Mouse (Mus musculus) brain, embryonic 14.5 days (tissue): ENCODE data around the gene Lhfpl2. TPM values are rescaled to one million over a fixed set of nuclear protein-coding genes. Genes with fewer than 3 reads are reported as not detected.

ENCODE experiments used
- DNase-seq: peaks from one replicate; pipeline ENCODE4 v3.0.0-alpha.2; 2011; ENCODE audit warnings: low read depth
- CTCF ChIP-seq: fragments of 200-500 bp; IDR thresholded peaks from 2 replicates; pipeline ENCODE4 v1.5.1; 2012; ENCODE audit warnings: inconsistent platforms, mild to moderate bottlenecking, moderate library complexity, borderline replicate concordance; ENCODE audit not compliant: insufficient read depth, insufficient read length; ENCODE audit errors: extremely low read depth
- POLR2A ChIP-seq: fragments of 200-500 bp; IDR thresholded peaks from 2 replicates; pipeline ENCODE4 v1.6.1; 2012; ENCODE audit warnings: mild to moderate bottlenecking, inconsistent platforms, borderline replicate concordance; ENCODE audit not compliant: poor library complexity, insufficient read depth, insufficient read length, severe bottlenecking; ENCODE audit errors: extremely low read depth
- polyA plus RNA-seq: library from polyadenylated mRNA; depleted of rRNA; stranded (reverse); fragments of >200 nt; gene quantifications from 2 replicates; pipeline ENCODE4 v1.2.3, GENCODE M21; 2012

Lhfpl2 gene
- polyA plus RNA-seq, 1 experiment, result 19.3 TPM

GRCm38 (mm10) chr13:94091366-94091765, 33.8 kb downstream of the Lhfpl2 start:
- no peak for DNase-seq

DNA sequence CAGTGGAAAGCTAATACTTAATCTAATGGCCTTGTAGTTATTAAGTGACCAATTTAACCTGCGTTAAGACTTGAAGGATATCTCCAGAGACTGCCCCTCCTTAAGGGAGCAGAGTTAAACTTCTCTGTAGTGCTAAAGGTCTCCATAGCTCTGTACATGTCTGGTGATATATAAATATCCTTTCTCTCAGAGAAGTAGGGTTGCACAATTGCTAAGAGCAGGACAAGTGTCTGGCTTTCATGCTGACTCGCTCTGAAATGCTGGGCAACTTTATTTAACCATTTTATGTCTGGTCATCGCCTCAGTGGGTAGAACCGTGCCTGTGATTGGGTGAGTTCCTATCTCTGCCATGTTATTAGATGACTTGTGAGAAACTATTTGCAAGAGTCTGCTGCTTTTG, 36.6 kb downstream of the Lhfpl2 start:
- DNase-seq, result no peak
- TF ChIP-seq CTCF (no peak), POLR2A (no peak)

More at GRCm38 (mm10) chr13:94091366-94091765, 33.8 kb downstream of the Lhfpl2 start:
- TF ChIP-seq POLR2A, result no peak
- TF ChIP-seq CTCF, result no peak

DNA sequence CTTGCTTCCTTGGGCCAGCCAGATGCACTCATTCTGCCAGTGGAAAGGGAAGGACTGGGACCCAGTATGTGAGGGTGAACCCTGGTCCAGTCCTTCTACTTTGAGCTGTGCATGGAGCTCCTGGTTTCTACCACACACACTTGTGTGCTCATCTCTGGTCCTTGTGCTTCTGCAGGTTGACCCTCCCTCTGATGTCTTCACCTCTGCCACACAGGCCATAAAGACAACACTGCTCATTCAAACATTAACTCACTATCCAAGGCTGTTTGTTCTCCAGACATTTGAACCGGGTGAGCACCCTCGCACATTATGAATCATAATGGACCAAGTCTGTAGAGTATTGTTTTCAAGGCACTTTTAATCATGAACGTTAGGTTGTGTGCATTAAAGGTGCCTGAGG, 37.0 kb downstream of the Lhfpl2 start:
- no peak for DNase-seq
- TF ChIP-seq CTCF (no peak), POLR2A (no peak)

- TF ChIP-seq CTCF (no peak), POLR2A (no peak)
- DNase-seq, result no peak
Observed at GRCm38 (mm10) chr13:94095202-94095601, 37.6 kb downstream of the Lhfpl2 start.

GRCm38 (mm10) chr13:94097667-94098066, 40.1 kb downstream of the Lhfpl2 start:
- no peak for DNase-seq
- no peak for TF ChIP-seq POLR2A
- TF ChIP-seq CTCF, result no peak

DNA sequence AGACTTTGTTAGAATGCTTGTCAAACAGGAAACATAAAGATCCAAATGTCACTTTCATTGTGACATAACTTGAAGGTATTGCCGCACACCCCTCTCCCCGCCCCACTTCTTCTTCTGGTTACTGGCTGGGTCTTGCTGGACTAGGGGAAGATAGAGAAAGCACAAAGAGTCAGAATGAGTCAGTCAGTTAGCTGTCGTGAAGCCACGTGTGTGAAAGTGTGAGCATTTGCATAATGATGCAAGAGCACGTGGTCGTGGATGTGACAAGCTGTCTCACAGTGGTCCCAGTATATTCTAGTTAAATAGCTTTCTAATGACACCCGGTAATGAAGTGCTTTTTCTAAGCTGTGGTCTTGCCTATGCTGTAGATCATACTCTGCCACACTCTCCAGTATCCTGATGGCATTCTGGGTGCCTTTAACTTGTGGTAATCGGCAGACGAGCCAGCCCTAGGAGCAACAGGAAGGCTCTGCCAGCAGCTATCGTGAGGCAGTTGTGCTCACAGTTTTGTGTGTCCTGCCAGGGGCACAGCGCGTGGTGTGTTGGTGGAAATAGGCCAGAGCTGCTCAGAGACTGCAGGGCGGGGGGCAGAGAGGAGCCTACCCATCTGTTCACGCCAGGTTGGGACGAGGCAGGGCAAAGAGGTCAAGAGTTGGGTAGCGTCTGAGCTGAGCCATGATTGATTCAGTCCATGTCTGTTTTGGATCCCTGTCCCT, 40.9 kb downstream of the Lhfpl2 start:
- TF ChIP-seq CTCF, result no peak
- TF ChIP-seq POLR2A, result no peak
- peak; percentile 57 for DNase-seq

GRCm38 (mm10) chr13:94099087-94099486, 41.5 kb downstream of the Lhfpl2 start:
- no peak for TF ChIP-seq CTCF
- no peak for TF ChIP-seq POLR2A
- DNase-seq, result no peak

- TF ChIP-seq POLR2A, result no peak
- no peak for TF ChIP-seq CTCF
Observed at GRCm38 (mm10) chr13:94100361-94100760, 42.8 kb downstream of the Lhfpl2 start.

DNA sequence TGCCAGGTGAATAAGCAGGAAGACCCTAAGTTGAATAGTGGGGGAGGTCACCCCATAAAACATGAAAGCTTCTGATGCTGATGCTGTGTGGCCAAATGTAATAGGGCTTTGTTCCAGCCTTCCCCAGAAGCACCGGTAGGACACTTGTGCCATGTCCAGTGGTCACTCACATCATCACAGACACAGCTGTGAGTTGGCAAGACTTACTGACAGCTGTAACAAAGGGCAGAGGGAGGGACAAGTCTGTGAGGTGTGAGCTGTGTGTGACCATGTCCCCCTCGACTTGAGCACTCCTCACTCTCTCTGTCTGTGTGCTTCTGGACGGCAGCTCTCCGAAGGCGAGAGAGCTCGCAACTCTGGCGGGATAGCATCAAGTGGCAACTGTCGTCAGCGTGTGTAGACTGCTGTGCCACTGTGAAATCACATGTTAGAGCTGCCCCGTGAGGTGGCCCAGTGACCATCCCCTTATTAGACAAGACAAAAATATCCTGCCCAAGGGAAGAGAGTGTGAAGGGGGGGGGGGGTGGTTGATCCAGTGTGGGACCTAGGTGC, 43.5 kb downstream of the Lhfpl2 start:
- TF ChIP-seq POLR2A (no peak), CTCF (no peak)

More at GRCm38 (mm10) chr13:94100361-94100760, 42.8 kb downstream of the Lhfpl2 start:
- no peak for DNase-seq

DNA sequence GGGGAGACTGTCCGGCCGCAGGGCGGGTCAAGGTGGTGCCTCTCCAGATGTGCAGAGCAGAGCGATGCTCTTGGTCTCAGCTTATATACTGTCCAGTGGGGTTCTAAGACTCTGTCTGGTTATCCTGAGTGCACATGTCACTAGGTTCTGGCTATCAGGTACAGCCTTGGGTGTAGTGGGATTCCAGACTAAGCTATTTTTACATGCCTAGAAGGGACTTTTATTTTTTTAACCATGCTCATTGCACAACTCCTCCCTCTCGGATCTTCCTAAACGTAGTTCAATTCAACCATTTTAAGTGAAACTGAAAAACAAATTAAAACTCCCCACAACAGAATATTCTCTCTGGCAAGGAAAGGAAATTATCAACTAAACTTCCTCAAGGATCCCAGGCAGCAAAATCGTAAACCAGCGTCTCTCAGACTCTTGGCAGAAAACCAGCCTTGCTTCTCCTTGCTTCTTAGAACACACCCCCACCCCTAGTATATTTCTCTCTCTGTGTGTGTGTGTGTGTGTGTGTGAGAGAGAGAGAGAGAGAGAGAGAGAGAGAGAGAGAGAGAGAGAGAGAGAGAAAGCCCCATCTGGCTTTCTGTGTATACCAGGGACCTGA, 47.4 kb downstream of the Lhfpl2 start:
- no peak for TF ChIP-seq CTCF
- TF ChIP-seq POLR2A, result no peak
- peak; percentile 44 for DNase-seq

More for the DNA sequence above, 43.5 kb downstream of the Lhfpl2 start:
- DNase-seq, result no peak

DNA sequence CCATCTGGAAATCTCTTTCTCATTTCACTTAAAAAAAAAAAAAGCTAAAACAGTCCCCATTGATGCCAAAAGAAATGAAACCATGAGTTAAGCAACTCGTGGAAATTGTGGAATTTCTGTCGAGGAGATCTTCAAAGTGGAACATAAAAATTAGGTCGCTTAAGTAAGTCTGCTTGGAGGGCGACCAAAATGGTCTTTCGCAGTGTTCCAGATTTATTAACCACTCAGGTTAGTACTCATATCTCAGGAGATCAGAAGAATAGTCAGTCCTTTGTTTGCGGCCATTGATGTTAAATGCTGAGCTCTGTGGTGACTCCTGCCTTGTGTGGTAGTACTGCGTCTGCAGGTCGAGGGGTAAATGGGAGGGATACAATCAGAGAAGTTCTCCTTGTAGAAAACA, 48.8 kb downstream of the Lhfpl2 start:
- DNase-seq, result no peak
- TF ChIP-seq POLR2A, result no peak
- no peak for TF ChIP-seq CTCF

DNA sequence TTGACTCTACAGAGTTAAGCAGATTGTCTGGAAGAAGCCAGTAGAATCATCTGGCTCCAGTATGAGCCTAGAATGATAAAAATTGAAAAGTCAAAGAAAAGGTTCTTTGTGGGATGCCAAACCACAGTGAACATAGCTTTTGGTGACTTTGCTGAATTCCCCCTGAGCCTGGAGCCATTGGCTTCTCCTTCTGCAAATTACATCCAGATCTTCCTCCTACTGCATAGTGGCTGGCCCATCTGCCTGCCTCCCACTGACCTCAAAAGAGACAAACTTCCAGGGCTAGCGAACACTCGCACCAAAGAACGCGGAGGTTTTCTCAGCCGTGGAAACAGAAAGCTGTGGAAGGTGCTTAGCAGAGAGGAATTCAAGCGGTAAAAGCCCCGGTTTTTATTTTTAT, 49.4 kb downstream of the Lhfpl2 start:
- TF ChIP-seq POLR2A (no peak), CTCF (no peak)
- no peak for DNase-seq

DNA sequence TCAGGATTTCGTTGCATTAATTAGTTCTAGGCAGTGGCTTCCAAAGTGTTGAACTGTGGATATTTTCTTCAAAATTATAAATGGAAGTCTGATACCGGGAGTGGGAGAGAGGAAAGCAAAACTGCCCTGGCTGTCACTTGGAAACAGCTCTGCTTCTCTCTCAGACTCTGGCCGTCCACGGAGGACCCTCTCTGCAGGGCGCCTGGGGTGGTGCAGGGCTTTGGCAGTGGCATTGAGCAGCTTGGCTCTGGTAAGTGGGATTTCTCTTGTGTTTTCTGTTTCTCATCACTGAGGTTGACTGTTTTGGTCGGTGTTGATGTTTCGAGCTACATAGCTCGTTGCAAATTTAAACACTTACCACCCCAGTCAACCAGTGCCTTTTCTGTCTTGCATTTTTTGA, 53.0 kb downstream of the Lhfpl2 start:
- DNase-seq, result no peak

More for the DNA sequence above, 53.0 kb downstream of the Lhfpl2 start:
- TF ChIP-seq POLR2A (no peak), CTCF (no peak)
